Mouse (Mus musculus) spleen, adult 2 months (tissue): ENCODE results near the gene Gpam.

Source experiments
- CTCF ChIP-seq: fragments of 200-500 bp; IDR thresholded peaks from 2 replicates; pipeline ENCODE4 v1.5.1; 2011; ENCODE audit warnings: mild to moderate bottlenecking, inconsistent platforms; ENCODE audit not compliant: insufficient read depth, insufficient read length, insufficient replicate concordance; ENCODE audit errors: extremely low read depth
- POLR2A ChIP-seq: fragments of 200-500 bp; IDR thresholded peaks from 2 replicates; pipeline ENCODE4 v1.6.1; 2011; ENCODE audit warnings: low read depth, low read length, inconsistent platforms

- TF ChIP-seq CTCF, result no peak
- no peak for TF ChIP-seq POLR2A
Observed at GRCm38 (mm10) chr19:55127072-55127718, at the start of gene Gpam.
